Mouse (Mus musculus): ENCODE measurements around the gene Pla2g2d.

Gene Pla2g2d

DNA sequence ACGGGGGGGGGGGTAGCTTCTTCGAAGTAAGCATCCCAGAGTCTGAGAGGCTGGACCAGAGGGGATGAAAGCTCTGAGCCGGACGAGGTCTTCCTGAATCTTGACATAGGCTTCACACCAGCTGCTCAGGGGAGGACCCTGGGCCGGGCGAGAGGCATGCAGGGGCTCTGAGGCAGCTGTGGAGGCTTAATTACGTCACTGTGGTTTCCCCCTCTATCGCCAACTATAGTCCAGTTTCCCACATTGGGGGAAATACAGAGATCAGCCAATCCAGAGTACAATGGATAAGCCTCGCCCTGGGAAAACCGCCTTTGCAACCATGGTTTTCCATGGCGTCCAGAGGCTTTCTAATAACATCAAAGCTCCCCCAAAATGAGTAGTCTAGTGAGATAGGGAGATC lies 51.6 kb downstream of the Pla2g2d start:
- no peak for DNase-seq (ENCODE audit: low read depth)
